Mouse (Mus musculus) MEL (cell line): ENCODE data around the gene Klk1b8. TPM values are rescaled to one million over a fixed set of nuclear protein-coding genes. Genes with fewer than 3 reads are reported as not detected.

ENCODE experiments used
- DNase-seq: peaks from one replicate; pipeline ENCODE4 v3.0.0; 2011; ENCODE audit warnings: low read depth, low spot score
- H3K27ac ChIP-seq: 2 replicates; pipeline ENCODE4 v1.5.1; 2012; ENCODE audit warnings: low read depth, mild to moderate bottlenecking, control low read depth, low read length, moderate library complexity; ENCODE audit not compliant: control insufficient read depth
- H3K27me3 ChIP-seq, 2 experiments: fragments of 150-350 bp in 1 of 2; sonication (generic) in 1 of 2; 2 replicates each; pipeline ENCODE4 v1.6.1; 2012; ENCODE audit warnings: low read length in 2 of 2, mild to moderate bottlenecking in 2 of 2, improper control_type of control experiment in 1 of 2, moderate library complexity in 1 of 2; ENCODE audit not compliant: insufficient read depth in 2 of 2, control insufficient read depth in 1 of 2
- H3K36me3 ChIP-seq, 2 experiments: 2 replicates each; pipeline ENCODE4 v1.6.1; 2012 to 2014; ENCODE audit warnings: low read length in 2 of 2, improper control_type of control experiment in 1 of 2, inconsistent platforms in 1 of 2, mild to moderate bottlenecking in 1 of 2; ENCODE audit not compliant: insufficient read depth in 2 of 2, control insufficient read depth in 1 of 2
- H3K4me1 ChIP-seq, 2 experiments: fragments of 150-350 bp in 1 of 2; sonication (generic) in 1 of 2; 2 replicates each; pipeline ENCODE4 v1.6.1; 2012; ENCODE audit warnings: low read length in 2 of 2, improper control_type of control experiment in 1 of 2, mild to moderate bottlenecking in 1 of 2; ENCODE audit not compliant: insufficient read depth in 2 of 2, control insufficient read depth in 1 of 2
- H3K4me3 ChIP-seq, 2 experiments: fragments of 150-350 bp in 1 of 2; sonication (generic) in 1 of 2; 2 replicates each; pipeline ENCODE4 v1.5.1; 2012; ENCODE audit warnings: low read depth in 2 of 2, low read length in 2 of 2, mild to moderate bottlenecking in 2 of 2, moderate library complexity in 2 of 2, control low read depth in 1 of 2, improper control_type of control experiment in 1 of 2; ENCODE audit not compliant: control insufficient read depth in 1 of 2, insufficient read depth in 1 of 2
- H3K79me2 ChIP-seq: 2 replicates; pipeline ENCODE4 v1.6.1; 2012; ENCODE audit warnings: mild to moderate bottlenecking, low read length, moderate library complexity; ENCODE audit not compliant: control insufficient read depth, poor library complexity, insufficient read depth
- H3K9ac ChIP-seq: 2 replicates; pipeline ENCODE4 v1.6.1; 2012; ENCODE audit warnings: low read depth, mild to moderate bottlenecking, control low read depth, low read length, moderate library complexity; ENCODE audit not compliant: control insufficient read depth, poor library complexity, severe bottlenecking
- H3K9me3 ChIP-seq: fragments of 150-350 bp; sonication (generic); replicated peaks from 2 replicates; pipeline ENCODE4 v1.6.1; 2012; ENCODE audit warnings: mild to moderate bottlenecking, low read length, improper control_type of control experiment, moderate library complexity; ENCODE audit not compliant: insufficient read depth
- BHLHE40 ChIP-seq: IDR thresholded peaks from 2 replicates; pipeline ENCODE4 v1.6.1; 2012; ENCODE audit warnings: low read depth, mild to moderate bottlenecking, inconsistent platforms, low read length, improper control_type of control experiment, borderline replicate concordance
- CHD2 ChIP-seq: IDR thresholded peaks from 2 replicates; pipeline ENCODE4 v1.6.1; 2011; ENCODE audit warnings: low read length, improper control_type of control experiment
- ETS1 ChIP-seq: IDR thresholded peaks from 2 replicates; pipeline ENCODE4 v1.6.1; 2012; ENCODE audit warnings: low read depth, mild to moderate bottlenecking, inconsistent platforms, low read length, improper control_type of control experiment, moderate library complexity
- GABPA ChIP-seq: IDR thresholded peaks from 2 replicates; pipeline ENCODE4 v1.6.1; 2012; ENCODE audit warnings: low read depth, mild to moderate bottlenecking, inconsistent platforms, low read length, improper control_type of control experiment, moderate library complexity
- HCFC1 ChIP-seq: IDR thresholded peaks from 2 replicates; pipeline ENCODE4 v1.6.1; 2012; ENCODE audit warnings: low read depth, mild to moderate bottlenecking, inconsistent platforms, low read length, improper control_type of control experiment, moderate library complexity
- JUND ChIP-seq: IDR thresholded peaks from 2 replicates; pipeline ENCODE4 v1.6.1; 2011; ENCODE audit warnings: low read depth, mild to moderate bottlenecking, improper control_type of control experiment, low read length
- KAT2A ChIP-seq: conservative IDR thresholded peaks from 2 replicates; pipeline ENCODE4 v1.6.1; 2012; ENCODE audit warnings: low read depth, low read length, improper control_type of control experiment, inconsistent platforms
- MAFK ChIP-seq: IDR thresholded peaks from 2 replicates; pipeline ENCODE4 v1.6.1; 2011; ENCODE audit warnings: low read depth, mild to moderate bottlenecking, low read length, improper control_type of control experiment, borderline replicate concordance
- MAX ChIP-seq: IDR thresholded peaks from 2 replicates; pipeline ENCODE4 v1.6.1; 2011; ENCODE audit warnings: low read length, improper control_type of control experiment
- MAZ ChIP-seq: IDR thresholded peaks from 2 replicates; pipeline ENCODE4 v1.6.1; 2012; ENCODE audit warnings: low read depth, mild to moderate bottlenecking, inconsistent platforms, low read length, improper control_type of control experiment
- MXI1 ChIP-seq: IDR thresholded peaks from 2 replicates; pipeline ENCODE4 v1.6.1; 2011; ENCODE audit warnings: mild to moderate bottlenecking, low read depth, low read length, improper control_type of control experiment
- MYB ChIP-seq: IDR thresholded peaks from 2 replicates; pipeline ENCODE4 v1.6.1; 2011; ENCODE audit warnings: mild to moderate bottlenecking, low read depth, low read length, improper control_type of control experiment
- MYC ChIP-seq: IDR thresholded peaks from 2 replicates; pipeline ENCODE4 v1.6.1; 2011; ENCODE audit warnings: low read depth, mild to moderate bottlenecking, low read length, improper control_type of control experiment, moderate library complexity
- NELFE ChIP-seq: IDR thresholded peaks from 2 replicates; pipeline ENCODE4 v1.6.1; 2011; ENCODE audit warnings: low read depth, low read length, improper control_type of control experiment
- POLR2A ChIP-seq, 2 experiments: IDR thresholded peaks; 2 replicates each; pipeline ENCODE4 v1.6.1; 2011 to 2012; ENCODE audit warnings: low read length in 2 of 2, mild to moderate bottlenecking in 2 of 2, control low read depth in 1 of 2, improper control_type of control experiment in 1 of 2, low read depth in 1 of 2, moderate library complexity in 1 of 2; ENCODE audit not compliant: control insufficient read depth in 1 of 2, insufficient read depth in 1 of 2, poor library complexity in 1 of 2
- POLR2AphosphoS2 ChIP-seq: IDR thresholded peaks from 2 replicates; pipeline ENCODE4 v1.6.1; 2011; ENCODE audit warnings: low read length, improper control_type of control experiment
- RAD21 ChIP-seq: IDR thresholded peaks from 2 replicates; pipeline ENCODE4 v1.6.1; 2011; ENCODE audit warnings: mild to moderate bottlenecking, low read depth, low read length, improper control_type of control experiment
- RCOR1 ChIP-seq: IDR thresholded peaks from 2 replicates; pipeline ENCODE4 v1.6.1; 2012; ENCODE audit warnings: low read depth, mild to moderate bottlenecking, inconsistent platforms, low read length, improper control_type of control experiment
- SIN3A ChIP-seq: IDR thresholded peaks from 2 replicates; pipeline ENCODE4 v1.6.1; 2012; ENCODE audit warnings: low read length, improper control_type of control experiment, inconsistent platforms
- TAL1 ChIP-seq: IDR thresholded peaks from 2 replicates; pipeline ENCODE4 v1.6.1; 2012; ENCODE audit warnings: mild to moderate bottlenecking, inconsistent platforms, low read length, moderate library complexity, mixed read lengths
- USF1 ChIP-seq: IDR thresholded peaks from 2 replicates; pipeline ENCODE4 v1.6.1; 2014; ENCODE audit warnings: low read depth, mild to moderate bottlenecking, inconsistent platforms, low read length, improper control_type of control experiment, moderate library complexity
- ZC3H11A ChIP-seq: IDR thresholded peaks from 2 replicates; pipeline ENCODE4 v1.6.1; 2012; ENCODE audit warnings: low read depth, mild to moderate bottlenecking, inconsistent platforms, low read length, improper control_type of control experiment
- ZKSCAN1 ChIP-seq: IDR thresholded peaks from 2 replicates; pipeline ENCODE4 v1.6.1; 2012; ENCODE audit warnings: low read depth, mild to moderate bottlenecking, inconsistent platforms, low read length, improper control_type of control experiment, moderate library complexity
- ZNF384 ChIP-seq: IDR thresholded peaks from 2 replicates; pipeline ENCODE4 v1.6.1; 2012; ENCODE audit warnings: low read depth, mild to moderate bottlenecking, inconsistent platforms, low read length, improper control_type of control experiment
- polyA plus RNA-seq, 2 experiments: library from polyadenylated mRNA; stranded (reverse) in 1 of 2; unstranded in 1 of 2; fragments of >175 nt in 1 of 2; fragments of >200 nt in 1 of 2; gene quantifications; 2 replicates each; pipeline versions ENCODE4 v1.2.1 to v1.2.4; 2012; ENCODE audit warnings: low replicate concordance in 2 of 2, low read depth in 1 of 2; ENCODE audit not compliant: insufficient read length in 2 of 2, insufficient read depth in 1 of 2, missing spikeins in 1 of 2
- total RNA-seq: library from RNA; depleted of rRNA; stranded (reverse); fragments of 300-350 nt; gene quantifications from 2 replicates; pipeline ENCODE4 v1.2.3, GENCODE M21; 2012

Klk1b8 gene
- total and polyA plus RNA-seq, 3 experiments: not detected

DNA sequence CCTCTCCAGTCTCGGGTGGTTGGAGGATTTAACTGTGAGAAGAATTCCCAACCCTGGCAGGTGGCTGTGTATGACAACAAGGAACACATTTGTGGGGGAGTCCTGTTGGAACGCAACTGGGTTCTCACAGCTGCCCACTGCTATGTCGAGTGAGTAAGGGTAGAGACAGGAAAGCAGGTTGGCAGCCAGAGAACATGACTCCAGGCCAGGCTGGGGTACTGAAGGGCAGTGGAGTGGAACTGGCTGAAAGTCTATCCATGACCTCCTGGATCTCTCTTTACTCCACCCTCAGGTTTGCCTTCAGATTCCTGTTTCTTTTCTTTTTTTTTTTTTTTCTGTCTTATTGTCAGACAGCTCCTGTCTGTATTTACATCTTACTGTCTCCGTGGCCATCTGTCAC, 2.2 kb downstream of the Klk1b8 start:
- Histone ChIP-seq H3K4me1 (no peaks in the 10 kb centered on the region), H3K27ac (no peak overlapping the region), H3K79me2 (no peaks in the 10 kb centered on the region), H3K9me3 (no peaks in the 10 kb centered on the region), H3K9ac (no peak overlapping the region), H3K4me3 (no peak overlapping the region), H3K27me3 (no peaks in the 10 kb centered on the region), H3K36me3 (no peaks in the 10 kb centered on the region)
- DNase-seq: no peak
- no peak for TF ChIP-seq BHLHE40
- no peak for TF ChIP-seq MAFK
- TF ChIP-seq ZKSCAN1: no peak
- no peak for TF ChIP-seq RCOR1
- no peak for TF ChIP-seq MAX
- TF ChIP-seq MYC: no peak
- no peak for TF ChIP-seq KAT2A
- no peak for TF ChIP-seq JUND
- TF ChIP-seq ETS1: no peak
- TF ChIP-seq POLR2A (IDR thresholded peaks at IDR 0.05; ENCODE audit: control insufficient read depth in 1 of 2, insufficient read depth in 1 of 2, low read depth in 1 of 2, low read length in 2 of 2, poor library complexity in 1 of 2): no peak
- TF ChIP-seq ZNF384: no peak
- TF ChIP-seq MAZ: no peak
- TF ChIP-seq NELFE: no peak
- no peak for TF ChIP-seq POLR2AphosphoS2
- no peak for TF ChIP-seq HCFC1
- TF ChIP-seq MXI1: no peak

DNA sequence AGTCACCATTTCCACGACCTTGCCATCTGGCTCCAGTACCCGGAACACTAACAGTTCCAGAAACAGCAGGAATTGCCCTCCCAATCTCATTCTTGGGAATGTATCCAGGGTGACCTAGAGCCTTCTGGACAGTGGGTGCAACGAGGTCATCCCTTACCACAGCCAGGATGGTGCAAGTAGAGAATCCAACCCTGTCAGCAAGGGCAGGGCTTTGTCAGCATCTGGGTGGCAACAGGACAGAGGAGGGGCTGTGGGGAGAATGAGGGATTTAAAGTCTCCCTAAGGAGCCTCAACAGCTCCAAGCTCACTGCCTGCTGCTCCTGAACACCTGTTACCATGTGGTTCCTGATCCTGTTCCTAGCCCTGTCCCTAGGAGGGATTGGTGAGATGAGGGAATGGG, 16.0 kb downstream of the Klk1b8 start, which contains the start of gene Klk1b1:
TSS of gene Klk1b1 (plus strand) at position 301 of the 400 bp plus-strand sequence.
- Histone ChIP-seq H3K36me3 (no peaks in the 10 kb centered on the region), H3K79me2 (no peaks in the 10 kb centered on the region), H3K4me3 (no peak within 1 kb of the TSS), H3K9ac (no peak within 1 kb of the TSS), H3K27me3 (no peaks in the 10 kb centered on the region), H3K9me3 (no peaks in the 10 kb centered on the region), H3K4me1 (no peaks in the 10 kb centered on the region), H3K27ac (no peak within 1 kb of the TSS)
- no peak for DNase-seq
- TF ChIP-seq TAL1: no peak
- TF ChIP-seq CHD2: no peak
- no peak for TF ChIP-seq JUND
- TF ChIP-seq MYB: no peak
- TF ChIP-seq SIN3A: no peak
- no peak for TF ChIP-seq RAD21
- TF ChIP-seq BHLHE40: no peak
- no peak for TF ChIP-seq POLR2A (IDR thresholded peaks at IDR 0.05; ENCODE audit: control insufficient read depth in 1 of 2, insufficient read depth in 1 of 2, low read depth in 1 of 2, low read length in 2 of 2, poor library complexity in 1 of 2)
- no peak for TF ChIP-seq USF1
- TF ChIP-seq GABPA: no peak
- no peak for TF ChIP-seq ZKSCAN1
- TF ChIP-seq KAT2A: no peak
- no peak for TF ChIP-seq HCFC1
- TF ChIP-seq ZC3H11A: no peak
